Comparison of ENCODE assay signal across 8 mouse cellular contexts in genomic region chr2:35270531-35270984, GRCm38 (mm10). TPM values are rescaled to one million over a fixed set of nuclear protein-coding genes. Genes with fewer than 3 reads are reported as not detected.
DNase-seq lines count a peak whose midpoint lies in the region; ATAC-seq lines count a peak whose summit lies in the region.

No protein-coding gene starts in this region.

- WGBS in embryonic facial prominence, embryonic 14.5 days: 5% methylated on average over 10 of the region's 10 CpGs
- 8% methylated on average over 10 of the region's 10 CpGs for WGBS in heart, embryonic 14.5 days
- WGBS in lung, embryonic 15.5 days: 25% methylated on average over 10 of the region's 10 CpGs
- 6% methylated on average over 10 of the region's 10 CpGs for WGBS in neural tube, embryonic 15.5 days

- no peaks in the 10 kb centered on the region for H3K36me3 ChIP-seq in embryonic facial prominence, embryonic 14.5 days (ENCODE audit: control insufficient read depth, insufficient read depth, low read length)
- 0 out of 2 replicates have a peak, but pooled peaks cover 2% of the 10 kb centered on the region for H3K36me3 ChIP-seq in heart, embryonic 14.5 days (ENCODE audit: control insufficient read depth, insufficient read depth, low read length)
- no peaks in the 10 kb centered on the region for H3K36me3 ChIP-seq in lung, embryonic 15.5 days
- H3K36me3 ChIP-seq in neural tube, embryonic 15.5 days: no peaks in the 10 kb centered on the region

- no peak overlapping the region for H3K4me3 ChIP-seq in embryonic facial prominence, embryonic 14.5 days (ENCODE audit: low read depth, low read length)
- no peak overlapping the region for H3K4me3 ChIP-seq in heart, embryonic 14.5 days (ENCODE audit: control insufficient read depth in 1 of 2, insufficient read depth in 1 of 2, low read depth in 1 of 2, low read length in 2 of 2)
- H3K4me3 ChIP-seq in lung, embryonic 15.5 days: no peak overlapping the region
- H3K4me3 ChIP-seq in neural tube, embryonic 15.5 days (replicated peaks): no peak overlapping the region

- no peaks in the 10 kb centered on the region for H3K27me3 ChIP-seq in embryonic facial prominence, embryonic 14.5 days (replicated peaks; ENCODE audit: control insufficient read depth, insufficient read depth, low read length)
- H3K27me3 ChIP-seq in heart, embryonic 14.5 days (ENCODE audit: control insufficient read depth, insufficient read depth, low read length): no peaks in the 10 kb centered on the region
- H3K27me3 ChIP-seq in lung, embryonic 15.5 days: no peaks in the 10 kb centered on the region
- H3K27me3 ChIP-seq in neural tube, embryonic 15.5 days (replicated peaks): no peaks in the 10 kb centered on the region

- no peaks in the 10 kb centered on the region for H3K9me3 ChIP-seq in embryonic facial prominence, embryonic 14.5 days (ENCODE audit: control insufficient read depth, low read length)
- H3K9me3 ChIP-seq in heart, embryonic 14.5 days (ENCODE audit: control insufficient read depth, low read length): no peaks in the 10 kb centered on the region
- H3K9me3 ChIP-seq in lung, embryonic 15.5 days: no peaks in the 10 kb centered on the region
- H3K9me3 ChIP-seq in neural tube, embryonic 15.5 days (replicated peaks): no peaks in the 10 kb centered on the region

- peaks cover 93% of the 10 kb centered on the region for H3K4me1 ChIP-seq in embryonic facial prominence, embryonic 14.5 days (ENCODE audit: control insufficient read depth, insufficient read depth, low read length)
- peaks cover 70 to 87% of the 10 kb centered on the region in 2 experiments for H3K4me1 ChIP-seq in heart, embryonic 14.5 days (ENCODE audit: control insufficient read depth in 2 of 2, insufficient read depth in 2 of 2, low read length in 2 of 2)
- H3K4me1 ChIP-seq in lung, embryonic 15.5 days: peaks cover 71% of the 10 kb centered on the region
- H3K4me1 ChIP-seq in neural tube, embryonic 15.5 days: peaks cover 11% of the 10 kb centered on the region

- H3K4me2 ChIP-seq in embryonic facial prominence, embryonic 14.5 days (ENCODE audit: low read depth, low read length): 0 out of 2 replicates have a peak overlapping the region, but pooled peaks have one; percentile 27
- peak overlapping the region; percentile 49 for H3K4me2 ChIP-seq in heart, embryonic 14.5 days (ENCODE audit: low read length)
- no peak overlapping the region for H3K4me2 ChIP-seq in lung, embryonic 15.5 days
- H3K4me2 ChIP-seq in neural tube, embryonic 15.5 days: peak overlapping the region; percentile 35

- H3K9ac ChIP-seq in embryonic facial prominence, embryonic 14.5 days (ENCODE audit: low read depth, low read length): no peak overlapping the region
- peak overlapping the region; percentile 32; the same call in 1 of the 2 replicates for H3K9ac ChIP-seq in heart, embryonic 14.5 days (ENCODE audit: low read length)
- no peak overlapping the region for H3K9ac ChIP-seq in lung, embryonic 15.5 days
- no peak overlapping the region for H3K9ac ChIP-seq in neural tube, embryonic 15.5 days (replicated peaks)

- H3K27ac ChIP-seq in embryonic facial prominence, embryonic 14.5 days (replicated peaks; ENCODE audit: low read depth, low read length): peak overlapping the region; percentile 63
- peak overlapping the region; percentile 91 for H3K27ac ChIP-seq in heart, embryonic 14.5 days (replicated peaks in 1 of 2; ENCODE audit: control insufficient read depth in 1 of 2, insufficient read depth in 1 of 2, low read depth in 2 of 2, low read length in 2 of 2)
- peak overlapping the region; percentile 58 for H3K27ac ChIP-seq in lung, embryonic 15.5 days
- H3K27ac ChIP-seq in neural tube, embryonic 15.5 days (replicated peaks): no peak overlapping the region

- peak; percentile 36 for ATAC-seq in embryonic facial prominence, embryonic 14.5 days (ENCODE audit: low read depth)
- ATAC-seq in heart, embryonic 14.5 days (ENCODE audit: insufficient number of reproducible peaks, insufficient read depth, low FRiP score, low read depth): peak; percentile 79
- ATAC-seq in lung, embryonic 15.5 days (ENCODE audit: borderline replicate concordance, extremely low read depth, low FRiP score, low TSS enrichment): no peak
- ATAC-seq in neural tube, embryonic 15.5 days (ENCODE audit: low FRiP score): no peak; the same call in 1 of the 2 replicates

- peak; percentile 44 to 64 for DNase-seq in CD8-positive naive resting alpha-beta T cell, adult 2 months (ENCODE audit: low read depth in 2 of 2, low spot score in 2 of 2)
- DNase-seq in adrenal gland, postnatal 10 days: peak; percentile 69
- peak; percentile 85 for DNase-seq in embryonic facial prominence, embryonic 14.5 days (ENCODE audit: low spot score)
- DNase-seq in kidney, postnatal 10 days: peak; percentile 80
- DNase-seq in c-Kit-positive CD71-positive TER-119-positive erythroid progenitor cells, embryonic 14.5 days (ENCODE audit: low spot score): no peak

RNA-seq across cellular contexts. Expression of gene Gsn, which starts 14.4 kb away (rescaled TPM):
- 100 to 1,000 TPM; 161 to 192 TPM for total RNA-seq in adrenal gland, postnatal 10 days (2021)
- polyA plus RNA-seq in embryonic facial prominence, embryonic 14.5 days (2014; fragmentation: Nextera tagmentation; extraction: Ambion mirVana): 359 and 397 TPM in 2 replicates
- 328 and 342 TPM in 2 replicates for polyA plus RNA-seq in heart, embryonic 14.5 days (2014; fragmentation: Nextera tagmentation; extraction: Ambion mirVana)
- polyA plus RNA-seq in lung, embryonic 15.5 days (2015; fragmentation: Nextera tagmentation; extraction: Ambion mirVana): 170 and 187 TPM in 2 replicates
- 38.4 and 59.2 TPM in 2 replicates for polyA plus RNA-seq in neural tube, embryonic 15.5 days (2015; fragmentation: Nextera tagmentation; extraction: Ambion mirVana)

Comparison
In these comparisons a context has a peak if more than half of its experiments do, and no peak if none do; other contexts are left out.
1. ATAC-seq: peak in embryonic facial prominence, embryonic 14.5 days (single experiment) and heart, embryonic 14.5 days (single experiment); none in lung, embryonic 15.5 days (single experiment) and neural tube, embryonic 15.5 days (single experiment).